Mouse (Mus musculus): Measurements from ENCODE around the gene Nudt4. TPM values are rescaled to one million over a fixed set of nuclear protein-coding genes. Genes with fewer than 3 reads are reported as not detected.
"Not testable (repeated sequence)": the region's sequence is repeated elsewhere in the genome, so short reads cannot be mapped to it uniquely, and the experiment has no call there.

The Nudt4 gene
- polyA plus RNA-seq, 1 experiment from 2014 or later = 85.7 TPM

- not testable (repeated sequence) for H3K27me3 ChIP-seq; H3K9me3 ChIP-seq; H3K9ac ChIP-seq; H3K27ac ChIP-seq; H3K4me3 ChIP-seq; ATAC-seq (ENCODE audit: insufficient number of reproducible peaks, insufficient read depth, low FRiP score, low TSS enrichment, low read depth); H3K4me1 ChIP-seq; H3K4me2 ChIP-seq
- H3K36me3 ChIP-seq = peaks cover 56% of the 10 kb centered on the region
- WGBS = 53% methylated on average over 5 of the region's 5 CpGs
These were observed 14.9 kb downstream of the Nudt4 start for GRCm38 (mm10) chr10:95549080-95549479.

DNA sequence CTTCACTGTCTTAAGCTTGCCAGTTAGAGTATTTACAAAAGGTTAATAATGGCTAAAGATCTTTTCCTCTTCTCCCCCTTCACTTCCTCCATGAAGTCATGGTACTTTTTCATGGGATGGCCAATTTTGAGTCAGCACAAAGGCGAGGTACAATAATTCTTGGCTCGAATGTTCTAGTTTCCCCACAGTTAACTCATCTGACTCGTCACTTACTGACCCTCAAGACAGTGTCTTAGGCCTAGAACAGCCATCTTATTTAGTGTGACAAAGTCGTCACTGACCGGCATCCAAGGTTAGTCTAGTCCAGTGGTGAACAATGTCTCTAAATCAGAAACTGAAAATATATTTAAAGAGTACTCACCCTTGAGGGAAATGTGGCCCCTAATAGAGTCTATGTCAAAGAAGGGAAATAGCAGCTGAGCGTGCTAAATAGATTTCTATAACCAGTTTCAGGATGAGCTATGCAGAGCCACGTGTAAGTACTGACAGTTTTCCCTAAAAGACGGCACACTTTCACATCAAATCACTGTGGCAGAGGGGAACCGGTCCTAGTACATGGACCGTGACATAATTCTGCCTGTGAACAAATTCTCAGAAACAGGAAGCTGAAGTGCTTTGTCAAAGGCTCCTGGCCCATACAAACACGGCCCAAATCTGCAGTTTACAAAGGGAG, 15.7 kb downstream of the Nudt4 start:
- Histone ChIP-seq H3K4me2 (no peak overlapping the region), H3K4me3 (no peak overlapping the region), H3K27ac (no peak overlapping the region), H3K27me3 (no peaks in the 10 kb centered on the region), H3K9ac (no peak overlapping the region), H3K36me3 (peaks cover 60% of the 10 kb centered on the region), H3K4me1 (peaks cover 7% of the 10 kb centered on the region; the same call in 1 of the 2 replicates), H3K9me3 (no peaks in the 10 kb centered on the region)
- no peak for ATAC-seq (ENCODE audit: insufficient number of reproducible peaks, insufficient read depth, low FRiP score, low TSS enrichment, low read depth)
- 84% methylated on average over 11 of the region's 11 CpGs for WGBS

DNA sequence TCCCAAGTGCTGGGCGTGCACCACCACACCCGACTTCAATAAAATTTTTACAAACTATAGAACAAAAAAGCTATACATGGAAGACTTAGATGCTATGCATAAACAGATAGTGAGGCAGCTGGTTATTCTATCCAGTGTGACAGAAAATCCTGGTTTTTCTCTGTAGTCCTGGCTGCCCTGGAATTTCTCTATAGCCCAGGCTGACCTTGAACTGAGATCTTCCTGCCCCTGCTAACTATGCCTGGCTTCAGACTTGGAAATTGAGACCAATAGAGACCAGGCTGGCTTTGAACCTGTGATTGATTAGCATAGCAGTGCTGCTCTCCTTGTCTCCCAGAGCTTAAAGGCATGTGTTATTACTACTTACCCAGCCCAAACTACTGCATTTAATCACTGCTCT, 17.8 kb downstream of the Nudt4 start:
- Histone ChIP-seq H3K4me2 (no peak overlapping the region), H3K9me3 (no peaks in the 10 kb centered on the region), H3K36me3 (peaks cover 57% of the 10 kb centered on the region), H3K9ac (no peak overlapping the region), H3K4me3 (no peak overlapping the region), H3K4me1 (peaks cover 7% of the 10 kb centered on the region; the same call in 1 of the 2 replicates), H3K27me3 (no peaks in the 10 kb centered on the region), H3K27ac (no peak overlapping the region)
- WGBS = 92% methylated on average over 2 of the region's 2 CpGs
- no peak for ATAC-seq (ENCODE audit: insufficient number of reproducible peaks, insufficient read depth, low FRiP score, low TSS enrichment, low read depth)

- Histone ChIP-seq H3K27me3 (no peaks in the 10 kb centered on the region), H3K36me3 (peaks cover 48% of the 10 kb centered on the region), H3K27ac (0 out of 2 replicates have a peak overlapping the region, but pooled peaks have one; percentile 28), H3K4me3 (no peak overlapping the region), H3K9ac (no peak overlapping the region), H3K4me2 (no peak overlapping the region), H3K9me3 (no peaks in the 10 kb centered on the region), H3K4me1 (peaks cover 7% of the 10 kb centered on the region; the same call in 1 of the 2 replicates)
- ATAC-seq (ENCODE audit: insufficient number of reproducible peaks, insufficient read depth, low FRiP score, low TSS enrichment, low read depth) = no peak
- WGBS = 59% methylated on average over 4 of the region's 4 CpGs
These were observed 18.9 kb downstream of the Nudt4 start for GRCm38 (mm10) chr10:95545051-95545450.

DNA sequence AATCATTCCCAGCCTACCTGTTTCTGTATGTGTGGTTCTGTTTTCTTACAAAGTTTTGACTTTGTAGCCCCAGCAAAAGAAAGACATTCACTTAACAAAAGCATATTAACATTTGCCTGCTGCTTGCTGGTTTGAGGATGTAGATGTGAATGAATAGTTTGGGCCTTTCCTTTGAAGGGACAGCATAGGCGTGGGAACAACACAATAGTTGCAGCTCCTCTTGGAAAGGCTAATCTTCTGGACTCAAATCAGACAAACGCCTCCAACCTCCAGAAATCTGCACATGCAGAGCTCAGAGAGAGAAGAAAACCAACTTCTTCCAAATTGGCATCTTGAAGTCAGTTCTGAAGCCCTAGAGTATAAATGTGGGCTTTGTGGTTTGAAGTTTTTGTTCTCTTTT, 19.3 kb downstream of the Nudt4 start:
- no peaks in the 10 kb centered on the region for H3K27me3 ChIP-seq
- WGBS = 77% methylated on average over 2 of the region's 2 CpGs
- H3K36me3 ChIP-seq = peaks cover 44% of the 10 kb centered on the region
- H3K9ac ChIP-seq = no peak overlapping the region
- no peaks in the 10 kb centered on the region for H3K9me3 ChIP-seq
- no peak overlapping the region for H3K4me3 ChIP-seq
- no peak overlapping the region for H3K4me2 ChIP-seq
- H3K27ac ChIP-seq = 0 out of 2 replicates have a peak overlapping the region, but pooled peaks have one; percentile 28
- peaks cover 7% of the 10 kb centered on the region; the same call in 1 of the 2 replicates for H3K4me1 ChIP-seq
- no peak for ATAC-seq (ENCODE audit: insufficient number of reproducible peaks, insufficient read depth, low FRiP score, low TSS enrichment, low read depth)

DNA sequence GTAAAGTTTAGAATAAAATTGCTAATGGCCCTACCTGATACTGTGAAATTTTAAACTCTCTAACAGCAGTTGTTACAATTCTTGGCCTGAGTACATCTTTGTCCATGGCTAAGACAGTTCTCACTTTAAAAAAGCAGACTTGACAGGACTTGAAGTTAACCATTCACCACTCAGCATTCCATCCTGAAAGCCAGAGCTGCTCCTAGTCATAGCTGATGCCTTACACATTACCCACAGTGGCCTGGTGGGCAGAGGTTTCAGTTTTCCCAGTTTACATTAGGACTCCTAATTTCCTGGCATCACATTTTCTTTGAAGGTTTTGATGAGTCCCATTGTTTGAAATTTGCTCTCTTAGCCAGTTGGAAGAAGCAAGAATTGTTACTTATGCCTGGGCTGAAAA, 19.9 kb downstream of the Nudt4 start:
- H3K36me3 ChIP-seq = peaks cover 38% of the 10 kb centered on the region
- H3K4me3 ChIP-seq = no peak overlapping the region
- no peaks in the 10 kb centered on the region for H3K9me3 ChIP-seq
- no peak for ATAC-seq (ENCODE audit: insufficient number of reproducible peaks, insufficient read depth, low FRiP score, low TSS enrichment, low read depth)
- peaks cover 7% of the 10 kb centered on the region; the same call in 1 of the 2 replicates for H3K4me1 ChIP-seq
- H3K4me2 ChIP-seq = no peak overlapping the region
- H3K27ac ChIP-seq = no peak overlapping the region
- H3K27me3 ChIP-seq = no peaks in the 10 kb centered on the region
- H3K9ac ChIP-seq = no peak overlapping the region

- H3K9me3 ChIP-seq = no peaks in the 10 kb centered on the region
- no peak overlapping the region for H3K9ac ChIP-seq
- no peak overlapping the region for H3K4me2 ChIP-seq
- H3K27me3 ChIP-seq = no peaks in the 10 kb centered on the region
- H3K4me1 ChIP-seq = peaks cover 7% of the 10 kb centered on the region; the same call in 1 of the 2 replicates
- H3K4me3 ChIP-seq = no peak overlapping the region
- no peak overlapping the region for H3K27ac ChIP-seq
- H3K36me3 ChIP-seq = peaks cover 35% of the 10 kb centered on the region
- 74% methylated on average over 2 of the region's 2 CpGs for WGBS
- no peak for ATAC-seq (ENCODE audit: insufficient number of reproducible peaks, insufficient read depth, low FRiP score, low TSS enrichment, low read depth)
These were observed 20.6 kb downstream of the Nudt4 start for GRCm38 (mm10) chr10:95543377-95543776.

DNA sequence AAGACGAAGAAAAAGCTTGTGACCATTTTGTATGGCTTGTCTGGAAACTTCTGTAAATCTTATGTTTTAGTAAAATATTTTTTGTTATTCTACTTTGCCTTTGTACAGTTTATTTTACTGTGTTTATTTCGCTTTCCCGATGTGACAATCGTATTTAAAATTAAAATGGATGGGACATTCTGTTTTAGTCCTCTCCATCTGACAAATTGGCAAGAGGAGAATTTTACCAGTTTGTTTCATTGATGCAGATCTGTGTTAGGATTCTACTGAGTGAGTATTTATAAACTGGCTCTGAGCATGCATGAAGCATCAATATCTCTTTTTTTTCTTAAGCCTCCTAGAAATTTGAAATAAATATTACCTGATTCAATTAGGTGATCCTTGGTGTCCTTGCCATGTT, 21.0 kb downstream of the Nudt4 start:
- Histone ChIP-seq H3K9me3 (no peaks in the 10 kb centered on the region), H3K27ac (no peak overlapping the region), H3K9ac (no peak overlapping the region), H3K4me2 (no peak overlapping the region), H3K27me3 (no peaks in the 10 kb centered on the region), H3K4me1 (peaks cover 7% of the 10 kb centered on the region; the same call in 1 of the 2 replicates), H3K36me3 (peaks cover 31% of the 10 kb centered on the region), H3K4me3 (no peak overlapping the region)
- ATAC-seq (ENCODE audit: insufficient number of reproducible peaks, insufficient read depth, low FRiP score, low TSS enrichment, low read depth) = no peak
- 91% methylated on average over 4 of the region's 4 CpGs for WGBS

GRCm38 (mm10) chr10:95539841-95540240, 24.1 kb downstream of the Nudt4 start:
- H3K9me3 ChIP-seq = no peaks in the 10 kb centered on the region
- H3K27ac ChIP-seq = no peak overlapping the region
- H3K4me2 ChIP-seq = no peak overlapping the region
- H3K4me1 ChIP-seq = peaks cover 7% of the 10 kb centered on the region; the same call in 1 of the 2 replicates
- WGBS = 91% methylated on average over 3 of the region's 3 CpGs
- no peaks in the 10 kb centered on the region for H3K27me3 ChIP-seq
- H3K9ac ChIP-seq = no peak overlapping the region
- peaks cover 15% of the 10 kb centered on the region for H3K36me3 ChIP-seq
- ATAC-seq (ENCODE audit: insufficient number of reproducible peaks, insufficient read depth, low FRiP score, low TSS enrichment, low read depth) = no peak
- H3K4me3 ChIP-seq = no peak overlapping the region

DNA sequence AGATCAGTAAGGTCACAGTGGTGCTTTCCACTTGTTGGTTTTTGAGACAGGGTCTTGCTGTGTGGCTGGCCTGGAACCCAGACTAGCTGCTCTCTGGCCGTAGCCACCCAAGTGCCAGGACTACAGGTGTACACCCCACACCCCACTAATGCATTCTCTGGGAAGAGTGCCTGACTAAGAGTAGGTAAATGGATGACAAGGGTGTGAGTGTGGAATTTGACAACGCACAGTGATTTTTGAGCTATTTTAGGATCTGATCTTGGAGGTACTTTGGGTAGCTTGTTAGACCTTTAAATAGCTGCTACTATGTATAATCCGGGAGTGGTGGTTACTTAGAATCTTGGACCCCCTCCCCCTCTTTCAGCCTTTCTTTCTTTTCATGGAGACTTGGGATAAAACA, 24.7 kb downstream of the Nudt4 start:
- H3K9ac ChIP-seq = no peak overlapping the region
- peaks cover 3% of the 10 kb centered on the region; the same call in 1 of the 2 replicates for H3K4me1 ChIP-seq
- H3K27me3 ChIP-seq = no peaks in the 10 kb centered on the region
- H3K36me3 ChIP-seq = peaks cover 9% of the 10 kb centered on the region; the same call in 1 of the 2 replicates
- H3K9me3 ChIP-seq = no peaks in the 10 kb centered on the region
- H3K4me2 ChIP-seq = no peak overlapping the region
- no peak overlapping the region for H3K27ac ChIP-seq
- 86% methylated on average over 3 of the region's 3 CpGs for WGBS
- no peak for ATAC-seq (ENCODE audit: insufficient number of reproducible peaks, insufficient read depth, low FRiP score, low TSS enrichment, low read depth)
- H3K4me3 ChIP-seq = no peak overlapping the region

DNA sequence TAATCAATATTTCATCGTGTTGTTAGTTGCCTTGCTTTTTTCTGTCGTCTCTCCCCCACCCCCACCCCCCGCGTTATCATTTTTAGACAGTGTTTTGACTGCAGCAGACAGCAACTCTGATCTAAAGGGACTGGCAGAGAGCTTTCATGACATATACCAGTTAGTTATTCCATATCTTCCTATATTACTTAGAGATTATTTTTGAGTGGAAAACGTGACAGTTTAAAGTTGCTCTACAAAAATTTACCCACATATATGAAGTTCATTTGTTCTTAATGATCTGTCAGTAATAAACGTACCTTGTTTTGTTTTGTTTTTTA, 27.8 kb downstream of the Nudt4 start:
- Histone ChIP-seq H3K4me1 (no peaks in the 10 kb centered on the region), H3K36me3 (no peaks in the 10 kb centered on the region), H3K27me3 (no peaks in the 10 kb centered on the region), H3K4me3 (no peak overlapping the region), H3K4me2 (no peak overlapping the region), H3K9ac (no peak overlapping the region), H3K27ac (no peak overlapping the region), H3K9me3 (no peaks in the 10 kb centered on the region)
- ATAC-seq (ENCODE audit: insufficient number of reproducible peaks, insufficient read depth, low FRiP score, low TSS enrichment, low read depth) = no peak
- 90% methylated on average over 6 of the region's 6 CpGs for WGBS

DNA sequence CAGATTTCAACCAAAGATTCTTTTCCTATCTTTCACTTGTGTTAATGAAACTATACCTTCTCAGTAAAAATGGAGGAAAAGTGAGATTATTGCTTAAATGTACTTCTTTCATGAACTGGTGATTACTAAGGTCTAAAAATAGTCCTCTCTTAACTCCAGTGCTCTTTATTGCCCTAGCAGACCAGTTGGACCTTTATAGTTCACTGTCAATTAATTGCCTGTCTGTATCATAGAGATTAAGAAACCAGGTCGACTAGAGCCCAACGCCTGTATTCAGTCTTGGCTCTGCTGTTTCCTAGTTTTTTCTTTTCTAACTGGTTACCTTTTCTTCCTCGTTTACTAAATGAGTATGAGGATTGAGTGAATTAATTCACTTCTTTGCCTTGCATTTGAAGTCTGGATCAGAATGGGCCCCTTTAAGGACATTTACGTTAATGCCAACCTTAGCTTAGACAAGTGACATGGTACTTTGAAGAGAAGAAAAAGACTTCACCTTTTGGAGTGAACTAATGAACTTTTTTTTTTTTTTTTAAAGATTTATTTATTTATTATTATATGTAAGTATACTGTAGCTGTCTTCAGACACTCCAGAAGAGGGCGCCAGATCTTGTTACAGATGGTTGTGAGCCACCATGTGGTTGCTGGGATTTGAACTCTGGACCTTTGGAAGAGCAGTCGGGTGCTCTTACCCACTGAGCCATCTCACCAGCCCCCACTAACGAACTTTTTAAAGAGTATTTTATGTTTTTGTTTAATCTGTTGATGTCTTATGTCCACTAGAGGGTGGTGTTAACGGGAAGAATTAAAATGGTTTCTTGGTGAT, 28.3 kb downstream of the Nudt4 start:
- Histone ChIP-seq H3K27me3 (no peaks in the 10 kb centered on the region), H3K9me3 (no peaks in the 10 kb centered on the region), H3K36me3 (no peaks in the 10 kb centered on the region), H3K4me3 (no peak overlapping the region), H3K27ac (no peak overlapping the region), H3K4me1 (no peaks in the 10 kb centered on the region), H3K9ac (no peak overlapping the region), H3K4me2 (no peak overlapping the region)
- ATAC-seq (ENCODE audit: insufficient number of reproducible peaks, insufficient read depth, low FRiP score, low TSS enrichment, low read depth) = no peak
- WGBS = 86% methylated on average over 8 of the region's 8 CpGs
